Mouse (Mus musculus) megakaryocyte, embryonic 14.5 days (primary cell): Measurements from ENCODE around the gene Eya2.

Source experiments
- FLI1 ChIP-seq: IDR thresholded peaks from 2 replicates; pipeline ENCODE4 v1.6.1; 2012; ENCODE audit warnings: low read length, inconsistent platforms, mixed read lengths
- GATA1 ChIP-seq: IDR thresholded peaks from 3 replicates; pipeline ENCODE4 v1.6.1; 2012; ENCODE audit warnings: mixed read lengths, low read length, inconsistent platforms, borderline replicate concordance

DNA sequence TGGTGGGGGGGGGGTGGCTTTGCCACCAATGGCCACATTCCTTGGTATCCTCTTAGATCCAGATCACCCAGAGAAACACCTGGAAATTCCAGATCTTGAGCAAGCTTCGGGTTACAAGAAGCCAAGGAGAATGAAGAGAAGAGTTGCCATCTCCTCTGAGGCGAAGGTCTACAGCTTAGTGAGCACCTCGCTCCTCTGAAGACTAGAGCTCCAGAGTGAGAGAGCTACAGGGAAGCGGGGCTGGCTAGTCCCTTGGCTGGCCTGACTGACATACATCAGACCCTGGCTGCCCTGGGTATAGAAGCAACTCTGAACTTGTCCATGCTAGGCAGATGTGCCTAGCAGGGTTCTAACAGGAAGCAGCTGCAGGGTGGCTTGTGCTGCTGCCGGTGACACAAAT, 214.3 kb downstream of the Eya2 start:
- TF ChIP-seq GATA1 (no peak), FLI1 (no peak)
